Mouse (Mus musculus): Measurements from ENCODE around the gene Pigw. TPM values are rescaled to one million over a fixed set of nuclear protein-coding genes. Genes with fewer than 3 reads are reported as not detected.

The Pigw gene
- polyA plus RNA-seq, 1 experiment from 2014 or later, result 2.3 TPM

GRCm38 (mm10) chr11:84870337-84871043 is 9.6 kb downstream of the Pigw start, which contains the start of gene Ggnbp2:
TSS of gene Ggnbp2 (minus strand) at chr11:84870817.
- ATAC-seq (ENCODE audit: low read depth), result peak; percentile 92
- peak within 1 kb of the TSS; percentile 99 for H3K27ac ChIP-seq (ENCODE audit: low read length)
- no peaks in the 10 kb centered on the region for H3K27me3 ChIP-seq (ENCODE audit: control insufficient read depth, insufficient read depth, low read depth, low read length)
- no peaks in the 10 kb centered on the region; the same call in 1 of the 2 replicates for H3K36me3 ChIP-seq (ENCODE audit: control insufficient read depth, insufficient read depth, low read length)
- H3K9me3 ChIP-seq (ENCODE audit: control insufficient read depth, low read length), result no peaks in the 10 kb centered on the region
- WGBS, result under 1% methylated on average over 50 of the region's 62 CpGs
- peak within 1 kb of the TSS; percentile 96 for H3K4me3 ChIP-seq (ENCODE audit: low read length)
- peak within 1 kb of the TSS; percentile 97 for H3K9ac ChIP-seq (ENCODE audit: low read length)
- H3K4me1 ChIP-seq (replicated peaks; ENCODE audit: control insufficient read depth, insufficient read depth, low read length), result peaks cover 6% of the 10 kb centered on the region
- peak within 1 kb of the TSS; percentile 76 for H3K4me2 ChIP-seq (ENCODE audit: low read depth, low read length)

GRCm38 (mm10) chr11:84869537-84870232 is 10.4 kb downstream of the Pigw start:
- no peaks in the 10 kb centered on the region; the same call in 1 of the 2 replicates for H3K36me3 ChIP-seq (ENCODE audit: control insufficient read depth, insufficient read depth, low read length)
- WGBS, result under 1% methylated on average over 43 of the region's 61 CpGs

GRCm38 (mm10) chr11:84868786-84869259 is 11.3 kb downstream of the Pigw start:
- Histone ChIP-seq H3K4me1 (replicated peaks; ENCODE audit: control insufficient read depth, insufficient read depth, low read length) (peaks cover 6% of the 10 kb centered on the region), H3K36me3 (ENCODE audit: control insufficient read depth, insufficient read depth, low read length) (no peaks in the 10 kb centered on the region; the same call in 1 of the 2 replicates), H3K9me3 (ENCODE audit: control insufficient read depth, low read length) (no peaks in the 10 kb centered on the region), H3K4me3 (ENCODE audit: low read length) (peak overlapping the region; percentile 96), H3K4me2 (ENCODE audit: low read depth, low read length) (peak overlapping the region; percentile 76), H3K27me3 (ENCODE audit: control insufficient read depth, insufficient read depth, low read depth, low read length) (no peaks in the 10 kb centered on the region), H3K27ac (ENCODE audit: low read length) (peak overlapping the region; percentile 92), H3K9ac (ENCODE audit: low read length) (peak overlapping the region; percentile 97)
- WGBS, result 3% methylated on average over 7 of the region's 7 CpGs
- ATAC-seq (ENCODE audit: low read depth), result no peak

More at GRCm38 (mm10) chr11:84869537-84870232, 10.4 kb downstream of the Pigw start:
- H3K27ac ChIP-seq (ENCODE audit: low read length), result peak overlapping the region; percentile 92
- ATAC-seq (ENCODE audit: low read depth), result peak; percentile 86
- H3K4me1 ChIP-seq (replicated peaks; ENCODE audit: control insufficient read depth, insufficient read depth, low read length), result peaks cover 6% of the 10 kb centered on the region
- no peaks in the 10 kb centered on the region for H3K9me3 ChIP-seq (ENCODE audit: control insufficient read depth, low read length)
- H3K4me2 ChIP-seq (ENCODE audit: low read depth, low read length), result peak overlapping the region; percentile 76
- H3K9ac ChIP-seq (ENCODE audit: low read length), result peak overlapping the region; percentile 97
- H3K4me3 ChIP-seq (ENCODE audit: low read length), result peak overlapping the region; percentile 96
- no peaks in the 10 kb centered on the region for H3K27me3 ChIP-seq (ENCODE audit: control insufficient read depth, insufficient read depth, low read depth, low read length)

- H3K4me1 ChIP-seq (replicated peaks; ENCODE audit: control insufficient read depth, insufficient read depth, low read length), result peaks cover 6% of the 10 kb centered on the region
- H3K4me3 ChIP-seq (ENCODE audit: low read length), result no peak overlapping the region
- H3K4me2 ChIP-seq (ENCODE audit: low read depth, low read length), result no peak overlapping the region
- no peak overlapping the region for H3K9ac ChIP-seq (ENCODE audit: low read length)
- H3K36me3 ChIP-seq (ENCODE audit: control insufficient read depth, insufficient read depth, low read length), result no peaks in the 10 kb centered on the region; the same call in 1 of the 2 replicates
- WGBS, result 84% methylated on average over 2 of the region's 2 CpGs
- H3K9me3 ChIP-seq (ENCODE audit: control insufficient read depth, low read length), result no peaks in the 10 kb centered on the region
- H3K27ac ChIP-seq (ENCODE audit: low read length), result no peak overlapping the region
- H3K27me3 ChIP-seq (ENCODE audit: control insufficient read depth, insufficient read depth, low read depth, low read length), result no peaks in the 10 kb centered on the region
- ATAC-seq (ENCODE audit: low read depth), result no peak
Observed at GRCm38 (mm10) chr11:84867586-84867985, 12.5 kb downstream of the Pigw start.

- Histone ChIP-seq H3K4me2 (ENCODE audit: low read depth, low read length) (no peak overlapping the region), H3K9me3 (ENCODE audit: control insufficient read depth, low read length) (no peaks in the 10 kb centered on the region), H3K36me3 (ENCODE audit: control insufficient read depth, insufficient read depth, low read length) (peaks cover 3% of the 10 kb centered on the region; the same call in 1 of the 2 replicates), H3K4me1 (replicated peaks; ENCODE audit: control insufficient read depth, insufficient read depth, low read length) (peaks cover 6% of the 10 kb centered on the region), H3K9ac (ENCODE audit: low read length) (no peak overlapping the region), H3K27me3 (ENCODE audit: control insufficient read depth, insufficient read depth, low read depth, low read length) (no peaks in the 10 kb centered on the region), H3K4me3 (ENCODE audit: low read length) (no peak overlapping the region), H3K27ac (ENCODE audit: low read length) (no peak overlapping the region)
- no peak for ATAC-seq (ENCODE audit: low read depth)
- WGBS, result 37% methylated on average over 2 of the region's 2 CpGs
Observed at GRCm38 (mm10) chr11:84865268-84865667, 14.8 kb downstream of the Pigw start.

GRCm38 (mm10) chr11:84855285-84855684 is 24.8 kb downstream of the Pigw start:
- H3K36me3 ChIP-seq (ENCODE audit: control insufficient read depth, insufficient read depth, low read length), result peaks cover 33% of the 10 kb centered on the region

GRCm38 (mm10) chr11:84847475-84848090 is 32.5 kb downstream of the Pigw start:
- no peak overlapping the region for H3K4me2 ChIP-seq (ENCODE audit: low read depth, low read length)
- peaks cover 30% of the 10 kb centered on the region for H3K36me3 ChIP-seq (ENCODE audit: control insufficient read depth, insufficient read depth, low read length)
- no peaks in the 10 kb centered on the region for H3K9me3 ChIP-seq (ENCODE audit: control insufficient read depth, low read length)
- no peak overlapping the region for H3K27ac ChIP-seq (ENCODE audit: low read length)
- WGBS, result 83% methylated on average over 7 of the region's 7 CpGs
- H3K9ac ChIP-seq (ENCODE audit: low read length), result no peak overlapping the region
- H3K4me3 ChIP-seq (ENCODE audit: low read length), result no peak overlapping the region
- H3K27me3 ChIP-seq (ENCODE audit: control insufficient read depth, insufficient read depth, low read depth, low read length), result no peaks in the 10 kb centered on the region
- H3K4me1 ChIP-seq (replicated peaks; ENCODE audit: control insufficient read depth, insufficient read depth, low read length), result no peaks in the 10 kb centered on the region
- no peak for ATAC-seq (ENCODE audit: low read depth)

More at GRCm38 (mm10) chr11:84855285-84855684, 24.8 kb downstream of the Pigw start:
- ATAC-seq (ENCODE audit: low read depth), result no peak
- Histone ChIP-seq H3K4me2 (ENCODE audit: low read depth, low read length) (no peak overlapping the region), H3K4me3 (ENCODE audit: low read length) (no peak overlapping the region), H3K4me1 (replicated peaks; ENCODE audit: control insufficient read depth, insufficient read depth, low read length) (no peaks in the 10 kb centered on the region), H3K27ac (ENCODE audit: low read length) (no peak overlapping the region), H3K9ac (ENCODE audit: low read length) (no peak overlapping the region), H3K9me3 (ENCODE audit: control insufficient read depth, low read length) (no peaks in the 10 kb centered on the region), H3K27me3 (ENCODE audit: control insufficient read depth, insufficient read depth, low read depth, low read length) (no peaks in the 10 kb centered on the region)
- 90% methylated on average over 6 of the region's 6 CpGs for WGBS

- Histone ChIP-seq H3K9ac (ENCODE audit: low read length) (no peak overlapping the region), H3K4me1 (replicated peaks; ENCODE audit: control insufficient read depth, insufficient read depth, low read length) (no peaks in the 10 kb centered on the region), H3K4me2 (ENCODE audit: low read depth, low read length) (no peak overlapping the region), H3K27ac (ENCODE audit: low read length) (no peak overlapping the region), H3K36me3 (ENCODE audit: control insufficient read depth, insufficient read depth, low read length) (peaks cover 28% of the 10 kb centered on the region), H3K9me3 (ENCODE audit: control insufficient read depth, low read length) (no peaks in the 10 kb centered on the region), H3K27me3 (ENCODE audit: control insufficient read depth, insufficient read depth, low read depth, low read length) (no peaks in the 10 kb centered on the region), H3K4me3 (ENCODE audit: low read length) (no peak overlapping the region)
- ATAC-seq (ENCODE audit: low read depth), result no peak
- WGBS, result 96% methylated on average over 15 of the region's 15 CpGs
Observed at GRCm38 (mm10) chr11:84846741-84847474, 33.2 kb downstream of the Pigw start.
